Mouse (Mus musculus): ENCODE measurements around the gene Gm20716. TPM values are rescaled to one million over a fixed set of nuclear protein-coding genes. Genes with fewer than 3 reads are reported as not detected.

Gene Gm20716
- polyA plus RNA-seq, 1 experiment from 2014 or later = 5.5 TPM

- peak; percentile 35 for DNase-seq (ENCODE audit: low spot score)
- Histone ChIP-seq H3K9ac (ENCODE audit: low read length) (no peak overlapping the region), H3K4me1 (replicated peaks; ENCODE audit: control insufficient read depth, insufficient read depth) (no peaks in the 10 kb centered on the region), H3K27ac (replicated peaks) (no peak overlapping the region), H3K4me2 (replicated peaks; ENCODE audit: low read depth) (no peak overlapping the region), H3K36me3 (ENCODE audit: control insufficient read depth, insufficient read depth, low read length) (peaks cover 14% of the 10 kb centered on the region), H3K27me3 (ENCODE audit: control insufficient read depth, insufficient read depth, low read length) (no peaks in the 10 kb centered on the region), H3K9me3 (ENCODE audit: control insufficient read depth, low read length) (no peaks in the 10 kb centered on the region), H3K4me3 (ENCODE audit: low read depth, low read length) (no peak overlapping the region)
- WGBS = 50% methylated on average over 5 of the region's 5 CpGs
- ATAC-seq (ENCODE audit: low FRiP score, low TSS enrichment) = 0 out of 2 replicates have a peak, but pooled peaks have one; percentile 40
- TF ChIP-seq EP300 (optimal IDR thresholded peaks at IDR 0.05) = no peak
- TF ChIP-seq CTCF (IDR thresholded peaks at IDR 0.05; ENCODE audit: low read depth) = peak; percentile 58
Observed at GRCm38 (mm10) chr2:168213788-168214397, 16.3 kb downstream of the Gm20716 start.

GRCm38 (mm10) chr2:168207883-168208282, 22.3 kb downstream of the Gm20716 start:
- Histone ChIP-seq H3K4me2 (replicated peaks; ENCODE audit: low read depth) (0 out of 2 replicates have a peak overlapping the region, but pooled peaks have one; percentile 11), H3K27me3 (ENCODE audit: control insufficient read depth, insufficient read depth, low read length) (no peaks in the 10 kb centered on the region), H3K27ac (replicated peaks) (peak overlapping the region; percentile 99; the same call in 1 of the 2 replicates), H3K9me3 (ENCODE audit: control insufficient read depth, low read length) (no peaks in the 10 kb centered on the region), H3K9ac (ENCODE audit: low read length) (no peak overlapping the region), H3K4me3 (ENCODE audit: low read depth, low read length) (no peak overlapping the region), H3K36me3 (ENCODE audit: control insufficient read depth, insufficient read depth, low read length) (peaks cover 8% of the 10 kb centered on the region), H3K4me1 (replicated peaks; ENCODE audit: control insufficient read depth, insufficient read depth) (0 out of 2 replicates have a peak, but pooled peaks cover 5% of the 10 kb centered on the region)
- DNase-seq (ENCODE audit: low spot score) (no peak), ATAC-seq (ENCODE audit: low FRiP score, low TSS enrichment) (no peak)
- WGBS = 92% methylated on average over 3 of the region's 3 CpGs
- TF ChIP-seq CTCF (IDR thresholded peaks at IDR 0.05; ENCODE audit: low read depth) = no peak
- TF ChIP-seq EP300 (optimal IDR thresholded peaks at IDR 0.05) = no peak

DNA sequence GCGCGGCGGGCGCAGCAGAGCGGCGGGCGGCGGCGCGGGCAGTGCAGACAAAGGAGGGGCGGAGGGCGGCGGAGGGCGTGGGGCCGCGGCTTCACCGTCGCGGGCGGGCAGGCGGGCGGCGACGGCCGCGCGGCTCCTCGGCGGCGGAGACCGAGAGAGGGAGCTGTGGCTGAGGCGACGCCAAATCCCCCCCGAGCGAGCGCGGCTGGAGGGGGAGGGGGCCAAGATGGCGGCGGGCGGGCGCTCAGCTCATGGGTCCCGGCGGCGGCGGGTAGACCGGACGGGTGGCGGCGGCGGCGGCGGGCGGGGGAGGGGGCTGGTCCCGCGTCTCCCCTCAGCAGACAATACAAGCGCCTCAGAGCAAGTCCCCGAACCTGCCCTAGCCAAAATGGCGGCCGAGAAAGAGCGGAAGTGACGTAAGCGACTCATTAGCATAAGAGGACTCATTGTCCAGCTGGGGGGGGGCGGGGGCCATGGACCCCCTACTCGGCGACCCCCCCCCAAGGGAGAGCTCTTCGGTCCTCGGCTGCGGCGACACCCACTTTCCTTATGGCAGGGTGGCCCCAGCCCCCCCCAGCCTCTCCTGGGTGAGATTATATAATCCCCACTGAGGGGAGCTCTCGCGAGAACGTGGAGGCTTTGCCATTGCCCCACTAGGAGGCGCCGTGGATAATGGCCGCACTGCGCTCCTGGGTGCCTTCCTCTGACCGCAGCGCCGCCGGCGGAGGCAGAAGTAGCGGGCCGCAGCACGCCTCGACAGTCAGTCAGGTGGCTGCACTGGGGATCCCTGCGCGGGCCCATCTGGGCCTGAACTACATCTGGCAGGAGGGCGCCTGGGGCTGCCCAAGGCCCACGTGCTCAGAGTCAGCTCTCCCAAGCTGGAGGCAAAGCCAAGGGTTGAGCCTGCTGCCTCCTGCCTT, 23.2 kb downstream of the Gm20716 start, which contains the start of gene Adnp:
Gene Adnp, minus strand, starts transcription at position 388 of the 920 bp plus-strand sequence.
- 0 out of 2 replicates have a peak, but pooled peaks cover 5% of the 10 kb centered on the region for H3K4me1 ChIP-seq (replicated peaks; ENCODE audit: control insufficient read depth, insufficient read depth)
- TF ChIP-seq EP300 (optimal IDR thresholded peaks at IDR 0.05) = peak; percentile 99
- peak; percentile 91 for TF ChIP-seq CTCF (IDR thresholded peaks at IDR 0.05; ENCODE audit: low read depth)
- 1% methylated on average over 39 of the region's 89 CpGs for WGBS

GRCm38 (mm10) chr2:168205681-168206631, 24.2 kb downstream of the Gm20716 start:
- no peak for TF ChIP-seq EP300 (optimal IDR thresholded peaks at IDR 0.05)
- no peak for TF ChIP-seq CTCF (IDR thresholded peaks at IDR 0.05; ENCODE audit: low read depth)
- Histone ChIP-seq H3K9ac (ENCODE audit: low read length) (peak overlapping the region; percentile 100), H3K27me3 (ENCODE audit: control insufficient read depth, insufficient read depth, low read length) (no peaks in the 10 kb centered on the region), H3K9me3 (ENCODE audit: control insufficient read depth, low read length) (no peaks in the 10 kb centered on the region), H3K27ac (replicated peaks) (peak overlapping the region; percentile 99), H3K4me3 (ENCODE audit: low read depth, low read length) (peak overlapping the region; percentile 98), H3K36me3 (ENCODE audit: control insufficient read depth, insufficient read depth, low read length) (peaks cover 2% of the 10 kb centered on the region; the same call in 1 of the 2 replicates), H3K4me1 (replicated peaks; ENCODE audit: control insufficient read depth, insufficient read depth) (peaks cover 9% of the 10 kb centered on the region; the same call in 1 of the 2 replicates), H3K4me2 (replicated peaks; ENCODE audit: low read depth) (peak overlapping the region; percentile 66)
- DNase-seq (ENCODE audit: low spot score) = peak; percentile 58
- ATAC-seq (ENCODE audit: low FRiP score, low TSS enrichment) = peak; percentile 15
- WGBS = 3% methylated on average over 32 of the region's 49 CpGs

More for the DNA sequence above, 23.2 kb downstream of the Gm20716 start, which contains the start of gene Adnp:
- DNase-seq (ENCODE audit: low spot score) = peak; percentile 98
- H3K4me3 ChIP-seq (ENCODE audit: low read depth, low read length) = peak within 1 kb of the TSS; percentile 98
- peak; percentile 95 for ATAC-seq (ENCODE audit: low FRiP score, low TSS enrichment)
- H3K9me3 ChIP-seq (ENCODE audit: control insufficient read depth, low read length) = no peaks in the 10 kb centered on the region
- H3K4me2 ChIP-seq (replicated peaks; ENCODE audit: low read depth) = peak within 1 kb of the TSS; percentile 66
- H3K27ac ChIP-seq (replicated peaks) = peak within 1 kb of the TSS; percentile 99
- H3K27me3 ChIP-seq (ENCODE audit: control insufficient read depth, insufficient read depth, low read length) = no peaks in the 10 kb centered on the region
- H3K36me3 ChIP-seq (ENCODE audit: control insufficient read depth, insufficient read depth, low read length) = peaks cover 3% of the 10 kb centered on the region; the same call in 1 of the 2 replicates
- peak within 1 kb of the TSS; percentile 100 for H3K9ac ChIP-seq (ENCODE audit: low read length)

GRCm38 (mm10) chr2:168205265-168205664, 24.9 kb downstream of the Gm20716 start:
- no peaks in the 10 kb centered on the region for H3K36me3 ChIP-seq (ENCODE audit: control insufficient read depth, insufficient read depth, low read length)
- peak overlapping the region; percentile 66 for H3K4me2 ChIP-seq (replicated peaks; ENCODE audit: low read depth)
- DNase-seq (ENCODE audit: low spot score) = peak; percentile 96
- H3K9ac ChIP-seq (ENCODE audit: low read length) = peak overlapping the region; percentile 100
- no peak for TF ChIP-seq EP300 (optimal IDR thresholded peaks at IDR 0.05)
- TF ChIP-seq CTCF (IDR thresholded peaks at IDR 0.05; ENCODE audit: low read depth) = peak; percentile 99
- H3K9me3 ChIP-seq (ENCODE audit: control insufficient read depth, low read length) = no peaks in the 10 kb centered on the region
- no peaks in the 10 kb centered on the region for H3K27me3 ChIP-seq (ENCODE audit: control insufficient read depth, insufficient read depth, low read length)
- peak overlapping the region; percentile 98 for H3K4me3 ChIP-seq (ENCODE audit: low read depth, low read length)
- peak; percentile 75 for ATAC-seq (ENCODE audit: low FRiP score, low TSS enrichment)
- peak overlapping the region; percentile 99 for H3K27ac ChIP-seq (replicated peaks)
- peaks cover 12% of the 10 kb centered on the region; the same call in 1 of the 2 replicates for H3K4me1 ChIP-seq (replicated peaks; ENCODE audit: control insufficient read depth, insufficient read depth)
- 4% methylated on average over 6 of the region's 6 CpGs for WGBS
